Mouse (Mus musculus) adrenal gland, adult (tissue): ENCODE data around the gene Rab13.

Source experiments
- DNase-seq, 2 experiments: peaks; one replicate each; pipeline ENCODE4 v3.0.0; 2022 to 2023; ENCODE audit warnings: low spot score in 1 of 2; ENCODE audit not compliant: inconsistent age in 2 of 2

Rab13 gene

GRCm38 (mm10) chr3:90255784-90256353 is 42.4 kb downstream of the Rab13 start:
- DNase-seq, result no peak

- peak in 1 of 2 experiments; percentile 66 for DNase-seq
Observed at GRCm38 (mm10) chr3:90256731-90257530, 43.4 kb downstream of the Rab13 start.

DNA sequence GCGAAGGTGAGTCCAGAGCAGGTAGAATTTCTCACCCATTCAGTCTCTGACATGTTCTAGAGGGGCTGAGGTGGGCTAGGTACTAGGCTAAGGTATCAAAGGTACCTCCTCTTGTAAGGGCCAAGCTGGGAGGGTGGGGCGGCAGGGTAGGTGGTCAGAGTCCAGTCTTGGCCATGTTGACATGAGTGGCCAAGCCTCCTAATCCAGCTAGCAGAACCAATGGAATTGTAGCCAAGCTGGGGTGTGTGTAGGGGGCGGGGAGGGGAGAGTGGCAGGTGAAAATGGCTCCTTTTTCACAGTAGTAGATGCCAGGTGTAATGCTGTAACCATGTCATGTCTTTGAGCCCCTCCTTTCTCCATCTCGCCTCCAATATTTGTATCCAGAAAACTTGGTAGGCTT is 45.0 kb downstream of the Rab13 start:
- no peak for DNase-seq

DNA sequence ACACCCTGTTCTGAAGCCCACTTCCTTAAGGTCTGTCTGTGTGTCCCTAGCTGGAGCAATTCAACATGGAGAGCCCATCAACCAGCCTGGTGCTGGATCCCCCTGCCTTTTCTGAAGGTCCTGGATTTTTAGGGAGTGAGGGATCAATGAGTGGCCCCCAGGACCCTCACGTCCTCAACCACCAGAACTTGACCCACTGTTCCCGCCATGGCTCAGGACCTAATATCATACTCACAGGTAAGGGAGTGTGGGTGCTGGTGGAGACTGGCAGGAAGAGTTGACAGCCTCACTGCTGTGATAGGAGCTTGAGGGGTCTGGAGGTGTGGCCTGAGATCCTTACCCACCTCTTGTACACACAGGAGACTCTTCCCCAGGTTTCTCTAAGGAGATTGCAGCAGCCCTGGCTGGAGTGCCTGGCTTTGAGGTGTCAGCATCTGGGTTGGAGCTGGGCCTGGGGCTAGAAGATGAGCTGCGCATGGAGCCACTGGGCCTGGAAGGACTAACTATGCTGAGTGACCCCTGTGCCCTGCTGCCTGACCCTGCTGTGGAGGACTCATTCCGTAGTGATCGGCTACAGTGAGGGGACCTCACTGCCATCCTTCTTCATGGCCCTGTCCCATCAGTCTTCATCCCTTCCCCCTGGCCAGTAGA is 49.8 kb downstream of the Rab13 start:
- DNase-seq, result peak in 1 of 2 experiments; percentile 30

DNA sequence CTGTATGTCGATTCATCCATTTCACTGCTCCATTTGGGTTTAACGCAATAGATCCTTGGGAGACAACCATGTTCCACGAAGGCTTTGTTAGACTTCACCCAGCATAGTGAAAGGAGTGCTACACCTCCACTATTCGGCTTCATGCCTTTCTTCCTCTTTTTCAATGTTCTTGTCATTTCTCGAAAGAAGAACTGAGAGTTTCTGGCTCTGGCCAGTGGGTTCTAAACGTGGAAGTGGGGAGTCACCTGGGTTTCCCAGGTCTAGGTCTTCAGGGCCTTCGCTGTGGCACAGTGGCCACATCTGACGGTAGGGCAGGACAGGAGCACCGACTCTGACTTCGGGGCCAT is 51.2 kb downstream of the Rab13 start:
- DNase-seq, result no peak

DNA sequence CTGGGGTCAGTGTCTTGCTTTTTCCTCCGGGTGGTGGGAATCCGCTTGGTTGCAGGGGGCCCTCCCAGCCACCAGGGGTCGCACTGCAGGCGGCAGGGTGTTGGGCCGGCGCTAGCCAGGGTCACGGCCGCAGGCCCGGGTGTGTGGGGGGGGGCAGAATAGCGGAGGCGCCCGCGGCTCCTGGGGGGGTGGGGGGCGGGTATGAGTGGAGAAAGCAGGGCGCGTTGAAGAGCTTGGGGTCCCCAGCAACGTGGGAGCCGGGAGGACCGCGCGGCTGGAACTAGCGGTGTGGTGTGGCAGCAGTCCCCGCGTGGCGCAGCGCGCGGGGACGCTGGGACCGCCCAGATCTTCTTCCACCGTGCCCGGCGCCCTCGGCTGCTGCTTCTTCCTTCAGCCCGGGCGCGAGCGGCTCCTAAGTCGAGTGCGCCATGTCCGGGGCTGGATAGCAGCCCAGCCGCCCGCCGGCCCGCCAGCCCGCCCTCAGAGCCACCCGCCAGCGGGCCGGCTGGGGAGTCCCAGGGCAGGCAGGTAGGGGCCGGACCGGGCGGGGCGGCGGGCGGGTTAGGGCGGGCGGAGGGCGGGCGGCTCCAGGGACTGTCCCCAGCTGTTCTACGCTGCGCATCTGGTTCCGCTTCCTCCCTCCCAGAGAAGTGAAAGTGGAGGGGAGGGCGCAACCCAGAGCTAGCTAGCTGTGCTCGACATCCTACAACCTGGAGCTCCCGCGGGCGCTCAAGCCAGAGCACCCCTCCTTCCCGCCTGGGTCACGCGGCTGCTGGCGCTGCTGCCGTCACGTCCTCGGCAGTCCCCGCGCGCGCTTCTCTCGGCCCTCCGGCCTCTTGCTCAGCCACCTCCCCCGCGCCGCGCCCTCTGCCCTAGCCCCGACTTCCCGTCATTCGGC is 51.8 kb downstream of the Rab13 start, which contains the start of gene Dennd4b:
Gene Dennd4b, plus strand, starts transcription at position 152 of the 898 bp plus-strand sequence.
- peak; percentile 93 to 97 for DNase-seq

- DNase-seq, result peak; percentile 36 to 60
Observed at GRCm38 (mm10) chr3:90265932-90266741, 52.6 kb downstream of the Rab13 start.

GRCm38 (mm10) chr3:90266901-90267775 is 53.6 kb downstream of the Rab13 start:
- peak; percentile 25 to 26 for DNase-seq

DNA sequence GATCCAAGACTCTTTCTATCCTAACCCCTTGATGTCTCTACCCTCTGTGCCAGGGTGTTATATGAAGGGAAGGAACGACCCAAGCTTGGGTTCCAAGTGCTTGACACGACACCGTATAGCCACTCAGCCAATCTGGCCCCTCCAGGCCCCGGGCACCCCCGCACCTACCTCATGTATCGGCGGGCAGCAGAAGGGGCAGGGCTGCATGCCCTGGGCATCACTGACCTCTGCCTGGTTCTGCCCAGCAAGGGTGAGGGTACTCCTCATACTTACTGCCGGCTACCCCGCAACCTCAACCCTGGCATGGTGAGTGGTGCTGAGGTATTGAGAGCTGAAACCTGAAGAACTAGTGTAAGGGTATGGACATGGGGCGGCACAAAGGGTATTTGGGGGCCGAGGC is 54.7 kb downstream of the Rab13 start:
- DNase-seq, result peak in 1 of 2 experiments; percentile 25

- peak in 1 of 2 experiments; percentile 20 for DNase-seq
Observed at GRCm38 (mm10) chr3:90268971-90269370, 55.5 kb downstream of the Rab13 start.

DNA sequence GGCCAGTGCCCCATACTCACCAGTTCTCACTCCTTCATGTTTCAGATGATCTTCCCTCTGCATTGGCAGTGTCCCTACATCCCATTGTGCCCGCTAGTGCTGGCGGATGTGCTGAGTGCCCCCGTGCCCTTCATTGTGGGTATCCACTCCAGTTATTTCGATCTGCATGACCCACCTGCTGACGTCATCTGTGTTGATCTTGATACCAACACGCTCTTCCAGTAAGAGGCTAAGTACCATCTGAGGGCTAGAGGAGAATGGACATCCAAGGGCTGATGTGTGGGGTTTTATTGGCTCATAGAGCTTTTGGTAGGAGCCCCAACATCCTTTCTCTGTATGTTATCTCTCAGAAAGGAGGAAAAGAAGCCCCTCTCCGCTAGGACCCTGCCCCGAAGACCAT is 57.3 kb downstream of the Rab13 start:
- no peak for DNase-seq

DNA sequence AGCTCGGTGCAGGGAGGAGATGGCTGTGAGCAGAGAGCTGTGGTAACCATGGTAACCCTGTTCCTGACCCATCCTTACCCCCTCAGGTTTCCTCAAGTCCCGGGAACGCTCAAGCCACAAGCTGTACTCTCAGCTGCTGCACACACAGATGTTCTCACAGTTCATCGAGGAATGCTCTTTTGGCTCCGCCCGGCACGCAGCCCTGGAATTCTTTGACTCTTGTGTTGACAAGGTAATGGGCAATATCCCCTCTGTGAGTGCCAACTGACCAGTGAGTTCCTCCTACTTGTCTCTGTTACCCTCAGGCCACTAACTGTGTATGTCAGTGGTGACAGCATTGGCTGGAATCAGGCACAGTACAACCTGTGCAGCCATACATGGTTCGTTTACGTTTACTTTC is 58.7 kb downstream of the Rab13 start:
- no peak for DNase-seq

GRCm38 (mm10) chr3:90273855-90274254 is 60.4 kb downstream of the Rab13 start:
- DNase-seq, result peak in 1 of 2 experiments; percentile 17

- DNase-seq, result no peak
Observed at GRCm38 (mm10) chr3:90275286-90275685, 61.8 kb downstream of the Rab13 start.
